Mouse (Mus musculus) splenic B cell, adult 2 months (primary cell): ENCODE results near the gene Cmss1.

Experiments used
- DNase-seq: peaks from one replicate; pipeline ENCODE4 v3.0.0-alpha.2; 2011; ENCODE audit warnings: low read depth, low spot score
- H3K27me3 ChIP-seq: 2 replicates; pipeline ENCODE4 v1.6.1; 2012; ENCODE audit warnings: mild to moderate bottlenecking, low read length, moderate library complexity, mixed read lengths; ENCODE audit not compliant: control insufficient read depth, poor library complexity, insufficient read depth, severe bottlenecking
- H3K36me3 ChIP-seq: 2 replicates; pipeline ENCODE4 v1.6.1; 2012; ENCODE audit warnings: mild to moderate bottlenecking, low read length, moderate library complexity, mixed read lengths; ENCODE audit not compliant: control insufficient read depth, poor library complexity, insufficient read depth, severe bottlenecking

Gene Cmss1

DNA sequence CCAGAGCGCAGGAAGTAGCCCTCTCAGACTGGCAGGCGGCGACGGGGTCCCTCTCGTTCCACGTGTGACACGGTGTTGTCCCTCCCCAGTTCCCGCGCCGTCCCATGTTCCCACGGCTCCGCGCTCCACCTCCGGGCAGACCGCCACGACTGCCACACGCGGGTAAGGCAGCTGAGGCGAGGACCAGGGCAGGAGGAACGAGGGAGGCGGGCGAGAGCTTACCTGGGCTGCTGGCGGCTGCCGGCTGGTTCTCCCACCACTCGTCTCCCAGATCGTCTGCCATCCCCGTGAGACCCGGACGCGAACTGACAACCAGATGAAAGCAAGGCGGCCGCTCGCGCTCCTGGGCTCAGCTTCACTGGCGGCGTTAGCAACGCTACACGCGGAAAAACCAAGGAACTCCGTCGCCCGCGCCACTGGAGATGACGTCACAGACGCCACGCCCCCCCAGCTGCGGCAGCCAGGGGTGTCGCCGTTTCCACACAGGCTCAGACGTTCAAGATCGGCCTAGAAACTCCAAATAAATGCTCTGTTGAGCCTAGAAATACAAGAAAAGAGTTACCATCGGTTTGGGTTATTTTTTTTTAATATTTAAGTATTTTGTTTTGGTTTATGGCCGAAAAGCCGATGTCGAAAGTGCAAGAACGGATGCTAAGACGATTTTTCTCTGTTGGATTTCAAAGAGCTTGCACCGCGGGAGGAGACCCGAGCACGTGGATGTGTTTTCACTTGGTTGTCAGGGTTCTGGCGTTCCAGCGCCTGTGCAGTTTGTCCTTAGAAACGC lies at the start of gene Cmss1:
Gene Cmss1, minus strand, starts transcription at position 421 of the 784 bp plus-strand sequence.
- DNase-seq = peak; percentile 92
- H3K36me3 ChIP-seq = no peaks in the 10 kb centered on the region
- H3K27me3 ChIP-seq = peaks cover 1% of the 10 kb centered on the region; the same call in 1 of the 2 replicates

DNA sequence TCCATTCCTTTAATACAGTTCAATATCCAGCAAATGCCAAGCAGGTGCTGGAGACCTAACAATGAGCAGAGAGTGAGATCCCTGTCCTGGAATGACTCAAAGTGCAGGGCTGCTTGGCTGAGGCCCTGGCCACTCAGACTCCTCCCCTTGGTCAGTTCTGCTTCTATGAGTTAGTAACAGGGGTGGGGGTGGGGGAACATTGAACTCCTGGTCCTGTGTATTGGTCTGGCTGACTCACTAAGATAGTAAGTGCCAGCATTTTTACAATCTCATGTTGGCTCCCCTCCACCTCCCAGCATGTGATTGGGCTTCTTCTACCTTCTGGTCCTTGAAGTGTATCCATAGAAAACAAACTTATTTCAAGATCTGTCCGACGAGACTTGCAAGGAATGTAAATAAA lies 43.2 kb upstream of the Cmss1 start:
- Histone ChIP-seq H3K27me3 (no peaks in the 10 kb centered on the region), H3K36me3 (no peaks in the 10 kb centered on the region)
- no peak for DNase-seq

DNA sequence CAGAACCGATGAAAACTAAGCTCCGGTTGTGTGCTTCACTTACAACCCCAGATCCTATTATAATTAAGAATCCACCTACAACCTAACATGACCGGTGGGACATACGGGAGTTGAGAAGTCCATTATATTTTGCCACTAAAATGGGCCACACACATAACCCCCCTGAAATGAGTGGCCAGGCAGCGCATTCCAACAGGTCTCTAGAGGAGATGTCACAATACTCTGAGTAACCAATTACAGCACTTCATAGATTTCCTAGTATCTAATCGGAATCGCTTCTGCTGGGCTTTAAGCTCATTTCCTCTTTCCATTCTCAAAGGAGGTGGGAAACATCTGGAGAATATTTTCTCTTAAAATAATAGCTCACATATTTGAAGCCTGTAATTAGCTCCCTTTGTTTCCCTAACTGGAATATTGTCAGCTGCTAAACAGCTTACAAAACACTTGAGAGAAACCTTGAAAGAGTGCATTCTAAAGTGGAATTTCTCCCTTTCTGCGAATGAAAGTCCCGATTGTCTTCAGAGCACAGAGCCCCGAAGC lies 34.8 kb upstream of the Cmss1 start:
- DNase-seq = no peak
- H3K36me3 ChIP-seq = no peaks in the 10 kb centered on the region
- peaks cover 2% of the 10 kb centered on the region; the same call in 1 of the 2 replicates for H3K27me3 ChIP-seq

GRCm38 (mm10) chr16:57634766-57635165 lies 28.1 kb upstream of the Cmss1 start:
- H3K36me3 ChIP-seq = no peaks in the 10 kb centered on the region
- H3K27me3 ChIP-seq = peaks cover 2% of the 10 kb centered on the region; the same call in 1 of the 2 replicates
- no peak for DNase-seq

DNA sequence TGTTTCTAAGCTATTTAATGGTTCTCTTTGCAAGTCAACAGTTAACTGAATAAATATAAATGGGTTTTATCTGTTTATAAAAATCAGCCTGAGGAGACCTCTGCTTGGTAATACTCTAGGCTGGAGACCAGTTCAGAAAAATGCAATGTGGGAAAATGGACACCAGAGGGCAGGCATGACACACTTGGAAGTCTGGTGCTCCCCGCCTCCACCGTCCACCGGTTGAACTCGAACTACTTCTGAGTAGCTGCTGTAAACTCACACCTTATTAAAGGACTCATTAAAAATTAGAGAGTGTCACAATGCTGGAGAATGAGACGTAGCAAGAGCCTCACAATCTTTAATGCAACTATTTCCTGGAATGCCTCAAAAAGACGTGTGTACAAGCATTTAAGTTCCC lies 27.5 kb upstream of the Cmss1 start:
- peak; percentile 72 for DNase-seq
- Histone ChIP-seq H3K27me3 (peaks cover 2% of the 10 kb centered on the region; the same call in 1 of the 2 replicates), H3K36me3 (no peaks in the 10 kb centered on the region)

GRCm38 (mm10) chr16:57611768-57612167 lies 5.1 kb upstream of the Cmss1 start:
- Histone ChIP-seq H3K27me3 (peaks cover 1% of the 10 kb centered on the region; the same call in 1 of the 2 replicates), H3K36me3 (no peaks in the 10 kb centered on the region)
- DNase-seq = peak; percentile 74

DNA sequence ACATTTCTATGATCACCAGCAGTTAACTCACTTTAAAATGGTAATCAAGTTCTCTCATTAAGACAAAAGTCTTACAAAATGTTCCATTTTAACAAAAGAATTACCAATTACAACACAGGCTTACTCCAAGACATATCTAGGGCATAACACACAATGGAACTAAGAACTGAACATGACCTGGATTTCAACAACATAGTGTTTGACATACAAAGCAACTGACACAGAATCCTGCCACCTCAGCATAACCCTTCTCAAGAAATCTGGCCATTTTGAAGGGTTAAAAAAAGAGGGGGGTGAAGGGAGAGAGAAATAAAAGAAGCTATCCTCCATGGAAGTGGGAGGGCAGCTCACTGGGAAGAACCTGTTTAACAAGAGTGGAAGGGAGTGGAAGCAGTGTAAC lies 5.6 kb downstream of the Cmss1 start:
- H3K36me3 ChIP-seq = no peaks in the 10 kb centered on the region
- H3K27me3 ChIP-seq = no peaks in the 10 kb centered on the region
- DNase-seq = no peak

GRCm38 (mm10) chr16:57597295-57597957 lies 9.2 kb downstream of the Cmss1 start:
- no peak for DNase-seq

DNA sequence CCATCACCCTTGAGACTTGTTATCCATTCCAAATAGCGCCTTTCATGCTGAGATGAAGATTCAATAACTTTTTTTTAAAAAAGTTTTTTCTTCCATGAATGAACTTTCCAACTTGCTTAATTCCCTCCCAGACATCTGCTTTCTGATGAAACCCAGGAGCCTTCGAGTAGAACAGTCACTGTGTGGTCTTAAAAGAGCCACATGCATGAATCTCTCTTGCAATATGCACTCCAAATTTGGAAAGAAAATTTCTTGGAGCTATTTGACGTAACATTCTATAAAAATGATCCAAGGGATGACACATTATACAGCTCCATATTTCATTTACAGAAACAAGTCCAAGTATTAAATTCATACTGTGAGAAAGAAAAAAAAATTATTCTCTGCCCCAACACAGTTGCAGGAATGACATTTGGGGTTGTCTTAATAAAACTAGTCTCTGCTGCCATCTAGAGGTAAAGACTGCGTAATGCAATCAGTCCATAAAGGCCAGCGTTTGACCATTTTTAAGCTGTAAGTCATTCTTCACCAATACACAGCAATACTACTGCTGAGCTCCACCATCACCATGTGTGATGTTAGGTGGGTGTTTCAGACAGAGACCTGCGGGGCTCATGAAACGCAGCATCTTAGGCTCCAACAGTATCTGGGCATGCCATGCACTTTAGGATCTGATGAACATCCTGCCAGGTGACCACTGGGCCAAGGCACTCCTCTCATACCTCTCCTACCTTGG lies 13.1 kb downstream of the Cmss1 start:
- no peaks in the 10 kb centered on the region for H3K27me3 ChIP-seq
- peak; percentile 80 for DNase-seq
- no peaks in the 10 kb centered on the region for H3K36me3 ChIP-seq

More at GRCm38 (mm10) chr16:57597295-57597957, 9.2 kb downstream of the Cmss1 start:
- no peaks in the 10 kb centered on the region for H3K27me3 ChIP-seq
- no peaks in the 10 kb centered on the region for H3K36me3 ChIP-seq

DNA sequence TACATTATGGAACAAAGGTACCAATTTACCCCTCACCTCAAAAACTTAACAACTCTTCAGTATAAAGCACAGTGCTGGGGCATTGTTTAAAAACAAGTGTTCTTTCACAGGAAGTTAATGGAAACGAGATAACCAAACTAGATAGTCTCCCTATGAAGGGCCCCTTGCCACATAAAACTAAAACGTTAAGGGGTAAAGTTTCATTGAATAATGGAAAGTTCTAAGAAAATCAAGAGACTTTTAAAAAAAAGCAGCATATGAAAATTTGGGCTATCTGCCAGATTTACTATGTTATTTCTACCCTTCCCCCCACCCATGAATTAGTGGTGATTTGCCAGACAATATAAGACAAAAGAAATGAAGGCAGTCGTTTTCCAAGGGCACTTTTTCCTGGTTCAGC lies 21.5 kb downstream of the Cmss1 start:
- Histone ChIP-seq H3K36me3 (no peaks in the 10 kb centered on the region), H3K27me3 (no peaks in the 10 kb centered on the region)
- DNase-seq = no peak

DNA sequence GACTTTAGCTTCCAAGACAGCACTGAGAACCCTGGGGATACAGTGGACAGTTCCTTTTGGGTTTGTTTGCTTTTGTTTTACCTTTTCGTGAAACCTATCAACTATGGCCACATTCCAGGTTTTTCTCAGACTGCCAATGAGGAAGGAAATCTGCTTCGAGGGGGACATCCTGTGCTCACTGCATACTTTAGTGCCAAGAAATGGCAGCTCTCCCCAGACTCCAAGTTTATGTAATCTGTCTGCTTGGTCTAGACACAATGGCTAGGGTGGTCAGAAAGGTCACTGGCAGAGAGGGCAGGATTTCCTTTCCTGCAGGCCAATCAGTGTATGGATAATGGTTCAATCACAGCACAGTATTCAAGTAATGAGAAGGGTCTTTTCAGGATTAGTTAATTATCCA lies 24.7 kb downstream of the Cmss1 start:
- H3K36me3 ChIP-seq = 0 out of 2 replicates have a peak, but pooled peaks cover 2% of the 10 kb centered on the region
- DNase-seq = no peak

GRCm38 (mm10) chr16:57580041-57580440 lies 26.6 kb downstream of the Cmss1 start:
- H3K27me3 ChIP-seq = no peaks in the 10 kb centered on the region
- DNase-seq = no peak
- H3K36me3 ChIP-seq = peaks cover 9% of the 10 kb centered on the region

More for the DNA sequence above, 24.7 kb downstream of the Cmss1 start:
- H3K27me3 ChIP-seq = no peaks in the 10 kb centered on the region

DNA sequence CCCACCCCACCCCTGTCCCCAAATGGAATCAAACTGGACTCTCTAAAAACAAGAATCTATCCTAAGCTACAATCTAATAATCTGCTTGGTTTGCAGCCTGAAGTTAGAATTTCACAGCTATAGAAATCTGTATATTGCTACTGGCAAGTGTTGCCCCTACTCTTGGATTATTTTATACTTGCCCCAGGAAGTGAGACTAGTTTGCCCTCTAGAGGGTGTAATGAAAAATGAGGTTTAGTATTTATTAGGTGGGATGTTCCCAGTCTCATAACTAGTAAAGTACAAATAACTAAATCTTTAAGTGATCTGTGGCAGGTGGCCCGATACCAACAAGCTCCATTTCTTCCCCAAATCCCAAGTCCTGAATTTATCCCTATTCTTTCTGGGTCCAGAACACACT lies 29.1 kb downstream of the Cmss1 start:
- peaks cover 23% of the 10 kb centered on the region for H3K36me3 ChIP-seq
- peak; percentile 56 for DNase-seq
- H3K27me3 ChIP-seq = no peaks in the 10 kb centered on the region

DNA sequence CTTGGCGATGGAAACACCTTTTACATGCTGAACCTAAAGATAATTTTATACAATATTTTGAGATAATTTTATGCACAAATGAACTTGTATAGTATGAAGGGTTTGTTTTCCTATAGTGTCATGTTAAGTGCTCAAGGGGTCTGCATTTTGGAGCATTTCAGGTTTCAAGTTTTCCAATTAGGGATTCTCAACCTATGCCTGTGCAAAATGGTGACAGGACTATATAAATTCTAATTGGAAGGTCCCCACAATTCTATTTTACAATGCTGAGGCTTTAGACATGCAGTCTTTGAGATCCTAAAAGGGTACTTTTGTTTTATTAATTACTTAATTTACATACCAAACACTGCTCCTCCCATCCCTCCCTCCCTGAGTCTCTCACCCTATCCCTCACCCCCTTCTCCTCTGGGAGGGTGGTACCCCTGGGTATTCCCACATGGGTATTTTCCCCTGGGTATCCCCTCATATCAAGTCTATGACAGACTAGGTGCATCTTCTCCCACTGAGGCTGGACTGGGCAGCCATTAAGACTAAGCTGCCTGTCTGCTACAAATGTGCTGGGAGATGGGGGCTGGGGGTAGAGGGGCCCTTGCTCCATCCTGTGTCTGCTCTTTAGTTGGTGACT lies 30.8 kb downstream of the Cmss1 start:
- H3K27me3 ChIP-seq = no peaks in the 10 kb centered on the region
- peaks cover 33% of the 10 kb centered on the region for H3K36me3 ChIP-seq
- DNase-seq = no peak
